Comparison of ENCODE assay signal across 7 mouse cellular contexts in the genomic region with DNA sequence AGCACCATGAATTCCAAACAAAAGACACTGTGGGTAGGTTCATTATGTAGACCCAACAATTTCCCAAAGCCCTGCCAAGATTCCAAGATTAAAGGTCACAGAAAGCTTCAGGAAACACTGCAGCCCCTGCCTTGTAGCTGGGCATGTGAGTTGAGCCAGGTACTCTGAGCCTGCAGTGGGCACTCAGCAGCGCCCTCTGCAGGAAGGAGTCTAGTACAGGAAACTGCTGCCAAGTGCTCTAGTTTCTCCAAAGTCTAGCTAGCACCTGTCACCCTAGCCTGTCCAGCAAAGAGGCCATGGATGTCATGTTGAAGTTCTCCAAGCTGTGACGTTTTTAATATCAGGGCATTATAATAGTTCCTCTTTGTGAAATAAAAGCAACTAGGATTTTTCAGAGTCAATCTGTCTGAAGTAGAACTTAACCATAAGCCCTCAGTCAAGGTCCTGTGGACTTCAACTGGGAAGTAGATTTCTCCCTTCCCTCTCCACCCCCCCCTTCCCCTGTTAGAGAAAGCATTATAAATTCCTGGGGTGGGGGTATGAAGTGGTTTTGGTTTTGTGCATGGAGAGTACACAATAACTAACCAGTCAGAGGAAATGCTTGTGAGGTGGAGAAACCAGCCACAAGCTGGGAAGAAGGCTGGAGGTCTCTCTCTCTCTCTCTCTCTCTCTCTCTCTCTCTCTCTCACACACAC. TPM values are rescaled to one million over a fixed set of nuclear protein-coding genes. Genes with fewer than 3 reads are reported as not detected.
DNase-seq lines count a peak whose midpoint lies in the region; ATAC-seq and TF ChIP-seq lines count a peak whose summit lies in the region.

No protein-coding gene starts in this region.

- no peak for ATAC-seq in midbrain, postnatal 0 days (ENCODE audit: low FRiP score)
- ATAC-seq in midbrain, embryonic 16.5 days = no peak
- no peak for ATAC-seq in liver, postnatal 0 days
- no peak for ATAC-seq in inflammation-experienced regulatory T-cells, adult 6 months

- H3K9me3 ChIP-seq in midbrain, postnatal 0 days (ENCODE audit: low read length) = no peaks in the 10 kb centered on the region
- H3K9me3 ChIP-seq in midbrain, embryonic 16.5 days (replicated peaks; ENCODE audit: control insufficient read depth, low read length, poor library complexity, severe bottlenecking) = no peaks in the 10 kb centered on the region
- H3K9me3 ChIP-seq in liver, postnatal 0 days (ENCODE audit: low read length) = no peaks in the 10 kb centered on the region

- no peaks in the 10 kb centered on the region; the same call in 1 of the 2 replicates for H3K4me1 ChIP-seq in midbrain, postnatal 0 days (ENCODE audit: insufficient read depth, low read length)
- H3K4me1 ChIP-seq in midbrain, embryonic 16.5 days (ENCODE audit: control insufficient read depth, insufficient read depth, low read length) = peaks cover 23% of the 10 kb centered on the region
- peaks cover 6% of the 10 kb centered on the region; the same call in 1 of the 2 replicates for H3K4me1 ChIP-seq in liver, postnatal 0 days (ENCODE audit: insufficient read depth)

- H3K9ac ChIP-seq in midbrain, postnatal 0 days (replicated peaks; ENCODE audit: low read length, poor library complexity, severe bottlenecking) = no peak overlapping the region
- no peak overlapping the region for H3K9ac ChIP-seq in midbrain, embryonic 16.5 days (ENCODE audit: low read depth, low read length)
- H3K9ac ChIP-seq in liver, postnatal 0 days (replicated peaks) = no peak overlapping the region

- no peaks in the 10 kb centered on the region for H3K27me3 ChIP-seq in midbrain, postnatal 0 days (ENCODE audit: insufficient read depth, low read length)
- no peaks in the 10 kb centered on the region for H3K27me3 ChIP-seq in midbrain, embryonic 16.5 days (ENCODE audit: control insufficient read depth, insufficient read depth, low read depth, low read length)
- no peaks in the 10 kb centered on the region for H3K27me3 ChIP-seq in liver, postnatal 0 days (ENCODE audit: insufficient read depth, low read length)

- WGBS in midbrain, postnatal 0 days = 11% methylated on average over 2 of the region's 2 CpGs
- 15% methylated on average over 2 of the region's 2 CpGs for WGBS in midbrain, embryonic 16.5 days
- 9% methylated on average over 2 of the region's 2 CpGs for WGBS in liver, postnatal 0 days (ENCODE audit: insufficient replicate concordance)

- peak; percentile 69 for TF ChIP-seq CTCF in midbrain, postnatal 0 days (IDR thresholded peaks at IDR 0.05)
- peak; percentile 65 for TF ChIP-seq CTCF in liver, postnatal 0 days (IDR thresholded peaks at IDR 0.05; ENCODE audit: low read depth)

- H3K36me3 ChIP-seq in midbrain, postnatal 0 days (ENCODE audit: insufficient read depth, low read length) = no peaks in the 10 kb centered on the region
- no peaks in the 10 kb centered on the region for H3K36me3 ChIP-seq in midbrain, embryonic 16.5 days (ENCODE audit: control insufficient read depth, insufficient read depth, low read length)
- H3K36me3 ChIP-seq in liver, postnatal 0 days (replicated peaks; ENCODE audit: insufficient read depth, low read length) = no peaks in the 10 kb centered on the region

- H3K4me2 ChIP-seq in midbrain, postnatal 0 days (ENCODE audit: low read depth, low read length, poor library complexity, severe bottlenecking) = no peak overlapping the region
- H3K4me2 ChIP-seq in midbrain, embryonic 16.5 days (ENCODE audit: low read length) = no peak overlapping the region
- H3K4me2 ChIP-seq in liver, postnatal 0 days (ENCODE audit: low read depth, low read length) = no peak overlapping the region

- H3K27ac ChIP-seq in midbrain, postnatal 0 days (ENCODE audit: low read depth, low read length) = no peak overlapping the region
- no peak overlapping the region for H3K27ac ChIP-seq in midbrain, embryonic 16.5 days (ENCODE audit: low read length)
- H3K27ac ChIP-seq in liver, postnatal 0 days (ENCODE audit: low read depth) = no peak overlapping the region

- H3K4me3 ChIP-seq in midbrain, postnatal 0 days (ENCODE audit: low read depth, low read length) = no peak overlapping the region
- no peak overlapping the region for H3K4me3 ChIP-seq in midbrain, embryonic 16.5 days (ENCODE audit: low read depth, low read length)
- no peak overlapping the region for H3K4me3 ChIP-seq in liver, postnatal 0 days (ENCODE audit: low read depth, low read length)

- no peak for TF ChIP-seq EP300 in liver, postnatal 0 days (IDR thresholded peaks at IDR 0.05; ENCODE audit: low read depth)

- DNase-seq in midbrain, postnatal 0 days (ENCODE audit: low spot score) = peak; percentile 58
- DNase-seq in adrenal gland, postnatal 14 days = peak; percentile 60
- DNase-seq in embryo, embryonic 11.5 days (ENCODE audit: low read depth, low spot score) = peak; percentile 32
- DNase-seq in liver, postnatal 0 days = peak; percentile 52
- DNase-seq in yolk sac, embryonic 10.5 days (ENCODE audit: low spot score) = peak; percentile 9

RNA-seq across cellular contexts. Expression of a gene that starts 9.8 kb away (rescaled TPM):
- total RNA-seq in midbrain, postnatal 0 days (2014; rRNA removed) = 29.6 and 33.0 TPM in 2 replicates
- 7.2 and 7.9 TPM in 2 replicates for polyA plus RNA-seq in midbrain, postnatal 0 days (2015; fragmentation: Nextera tagmentation; extraction: Ambion mirVana)
- 5.4 and 6.1 TPM in 2 replicates for polyA plus RNA-seq in midbrain, embryonic 16.5 days (2015; fragmentation: Nextera tagmentation; extraction: Ambion mirVana)
- total RNA-seq in adrenal gland, postnatal 14 days (2021) = 0.63 and 1.4 TPM in 2 replicates
- 0.02 TPM in 1 of 2 replicates, not detected in the other for polyA plus RNA-seq in liver, postnatal 0 days (2015; fragmentation: Nextera tagmentation; extraction: Ambion mirVana)
- not detected for polyA plus RNA-seq in inflammation-experienced regulatory T-cells, adult 6 months (2017; shearing (Covaris generic))

Comparison
In these comparisons a context has a peak if more than half of its experiments do, and no peak if none do; other contexts are left out.
1. DNase-seq: peak in every context shown above with its lines; median percentile 60 in adrenal gland, postnatal 14 days; 58 in midbrain, postnatal 0 days; 52 in liver, postnatal 0 days; 32 in embryo, embryonic 11.5 days; 9 in yolk sac, embryonic 10.5 days.